Mouse (Mus musculus): ENCODE results near the gene Dand5.

Gene Dand5

DNA sequence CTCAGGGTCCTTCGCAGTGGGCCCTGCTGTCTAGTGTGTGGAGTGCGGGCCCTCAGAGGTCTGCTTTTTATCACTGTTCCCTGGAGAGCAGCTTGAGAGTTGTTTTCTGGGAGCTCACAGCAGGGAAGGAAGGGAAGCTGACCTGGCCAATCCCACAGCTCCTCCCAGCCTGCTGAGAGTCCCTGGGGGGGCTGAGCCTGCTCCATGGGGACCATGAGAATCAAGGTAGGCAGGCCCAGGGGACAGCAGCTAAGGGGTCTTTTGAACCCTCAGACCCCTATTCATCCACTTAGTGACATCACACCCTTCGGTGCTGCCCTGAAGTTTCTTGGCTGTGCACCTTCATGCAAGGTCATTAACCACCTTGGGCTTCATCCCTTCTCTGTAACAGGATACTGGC is at the start of gene Dand5:
Dand5 (minus strand) TSS at position 101 of the 400 bp plus-strand sequence.
- no peak for DNase-seq (ENCODE audit: low spot score in 2 of 2)

DNA sequence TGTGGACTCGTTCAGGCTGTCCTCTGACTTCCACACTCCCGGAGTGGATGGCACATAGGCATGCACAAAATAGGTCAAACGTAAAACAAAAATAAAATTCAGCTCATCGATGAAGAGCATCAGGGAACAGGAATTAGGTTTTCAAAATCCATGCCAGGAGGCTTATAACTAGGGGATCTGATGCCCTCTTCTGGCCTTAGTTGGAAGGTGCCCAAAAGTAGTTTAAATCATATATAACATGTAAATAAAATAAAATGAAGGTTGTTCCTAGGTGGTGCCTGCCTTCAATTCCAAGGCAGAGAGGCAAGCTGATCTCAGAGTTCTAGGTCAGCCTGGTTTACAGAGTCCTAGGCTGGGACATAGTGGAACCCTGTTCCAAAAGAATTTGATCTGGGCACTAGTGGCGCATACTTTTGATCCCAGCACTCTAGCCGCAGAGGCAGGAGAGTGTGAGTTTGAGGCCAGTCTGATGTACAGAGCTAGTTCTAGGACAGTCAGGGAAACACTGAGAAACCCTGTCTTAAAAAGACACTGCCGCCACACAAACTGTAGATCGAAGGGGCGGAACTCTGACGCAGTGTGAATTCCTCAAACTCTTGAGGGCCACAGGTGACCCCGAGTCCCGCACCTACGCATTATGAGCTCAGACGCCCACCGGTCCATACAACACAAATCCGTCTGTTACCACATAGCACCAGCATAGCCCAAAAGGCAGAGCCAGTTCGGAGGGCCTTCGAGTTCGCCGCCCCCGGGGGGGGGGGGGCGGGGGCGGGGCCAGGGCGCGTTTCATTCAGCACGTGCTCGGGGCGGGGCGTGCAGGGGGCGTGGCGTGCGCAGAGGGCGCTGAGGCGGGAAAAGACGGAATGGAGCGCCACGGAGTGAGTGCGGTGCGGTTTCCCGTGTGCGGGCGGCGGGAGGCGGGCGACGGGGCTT is 49.0 kb upstream of the Dand5 start, which contains the start of gene Syce2:
Syce2 (plus strand) TSS at position 736 of the 933 bp plus-strand sequence.
- peak; percentile 37 to 68 for DNase-seq (ENCODE audit: low spot score in 2 of 2)

GRCm38 (mm10) chr8:84856864-84857441 is 34.3 kb upstream of the Dand5 start, which contains the start of gene Farsa:
TSS of gene Farsa (plus strand) at chr8:84856989.
- DNase-seq (ENCODE audit: low spot score in 2 of 2), result peak; percentile 79 to 89

DNA sequence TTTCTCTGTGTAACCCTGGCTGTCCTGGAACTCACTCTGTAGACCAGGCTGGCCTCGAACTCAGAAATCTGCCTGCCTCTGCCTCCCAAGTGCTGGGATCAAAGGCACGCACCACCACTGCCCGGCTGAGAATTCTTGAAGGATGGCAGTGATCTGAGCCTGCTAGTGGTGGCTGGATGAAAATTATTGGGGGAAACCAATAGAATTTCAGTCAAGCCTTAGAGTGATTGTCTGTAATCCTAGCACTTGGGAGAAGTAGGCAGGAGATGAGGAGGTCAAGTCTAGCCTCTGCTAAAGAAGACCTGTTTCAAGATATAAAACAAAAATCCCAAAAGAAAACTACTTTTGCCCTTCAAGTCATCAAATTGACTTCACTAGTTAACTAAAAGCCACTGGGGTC is 33.8 kb upstream of the Dand5 start:
- DNase-seq (ENCODE audit: low spot score in 2 of 2), result no peak

- no peak for DNase-seq (ENCODE audit: low spot score in 2 of 2)
These were observed 25.2 kb upstream of the Dand5 start for GRCm38 (mm10) chr8:84847684-84848435.

GRCm38 (mm10) chr8:84846722-84847572 is 24.3 kb upstream of the Dand5 start, which contains the start of gene Calr:
TSS of gene Calr (minus strand) at chr8:84846934.
- peak; percentile 98 to 99 for DNase-seq (ENCODE audit: low spot score in 2 of 2)

GRCm38 (mm10) chr8:84846094-84846721 is 23.6 kb upstream of the Dand5 start:
- DNase-seq (ENCODE audit: low spot score in 2 of 2), result no peak

GRCm38 (mm10) chr8:84845355-84846093 is 22.9 kb upstream of the Dand5 start:
- DNase-seq (ENCODE audit: low spot score in 2 of 2), result peak in 1 of 2 experiments; percentile 64

- DNase-seq (ENCODE audit: low spot score in 2 of 2), result no peak
These were observed 21.9 kb upstream of the Dand5 start for GRCm38 (mm10) chr8:84844397-84845070.

GRCm38 (mm10) chr8:84841514-84841913 is 18.9 kb upstream of the Dand5 start:
- DNase-seq (ENCODE audit: low spot score in 2 of 2), result no peak

DNA sequence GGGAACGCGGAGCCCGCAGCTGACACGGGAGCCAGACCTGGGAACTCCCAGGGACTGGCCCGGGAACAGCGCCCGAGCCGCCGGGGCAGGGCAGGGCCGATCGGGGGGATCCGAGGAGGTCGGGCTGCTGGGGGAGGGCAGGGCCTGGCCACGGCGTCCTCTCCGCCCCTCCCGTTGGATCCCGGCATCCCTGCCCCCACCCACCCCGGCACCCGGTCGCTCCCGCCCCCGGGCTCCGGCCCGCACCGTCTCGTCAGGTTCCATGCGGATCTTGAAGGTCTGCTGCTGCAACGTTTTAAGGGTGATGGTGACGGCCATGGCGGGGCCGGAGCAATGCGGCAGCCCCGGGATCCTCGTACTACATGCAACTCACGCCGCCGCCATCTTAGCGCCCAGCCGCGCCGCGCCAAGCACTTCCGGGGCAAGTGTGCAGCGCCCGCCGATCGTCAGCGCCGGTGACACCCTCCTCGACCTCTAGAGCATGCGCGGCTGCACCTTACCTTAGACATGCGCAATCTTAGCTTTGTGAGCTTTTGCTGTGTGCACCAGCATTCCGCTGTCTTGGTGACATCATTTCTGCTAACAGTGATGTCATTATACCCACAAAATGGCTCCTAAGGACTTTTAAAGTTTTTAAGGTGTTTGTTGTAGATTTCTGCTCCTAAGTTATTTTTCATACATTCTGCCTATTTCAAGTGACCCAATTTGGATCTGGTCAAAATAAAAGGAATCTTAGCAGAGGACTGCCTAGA is 17.8 kb upstream of the Dand5 start, which contains the start of gene Rad23a:
Rad23a (minus strand) TSS at position 418 of the 752 bp plus-strand sequence.
- peak; percentile 82 to 90 for DNase-seq (ENCODE audit: low spot score in 2 of 2)

- DNase-seq (ENCODE audit: low spot score in 2 of 2), result no peak
These were observed 17.2 kb upstream of the Dand5 start for GRCm38 (mm10) chr8:84839875-84840247.

- DNase-seq (ENCODE audit: low spot score in 2 of 2), result no peak
These were observed 16.8 kb upstream of the Dand5 start for GRCm38 (mm10) chr8:84839411-84839810.

DNA sequence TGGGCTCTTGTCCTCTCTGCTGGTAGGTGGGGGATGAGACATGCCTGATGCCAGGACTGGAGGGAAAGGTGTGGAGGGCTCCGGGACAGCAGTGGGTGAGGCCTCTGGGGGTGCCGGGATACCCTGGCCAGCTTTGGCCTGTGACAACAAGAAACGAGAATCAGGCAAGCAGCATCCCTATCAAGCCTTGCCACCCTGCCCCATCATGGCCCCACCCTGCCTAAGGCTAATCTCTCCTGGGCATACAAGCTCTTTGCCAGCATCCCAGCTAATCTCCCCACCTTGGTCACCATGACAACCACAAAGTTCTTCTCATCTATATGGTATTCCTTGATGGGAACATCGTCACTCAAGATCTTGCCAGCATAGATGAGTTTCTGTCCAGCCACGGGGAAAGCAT is 15.9 kb upstream of the Dand5 start:
- no peak for DNase-seq (ENCODE audit: low spot score in 2 of 2)

DNA sequence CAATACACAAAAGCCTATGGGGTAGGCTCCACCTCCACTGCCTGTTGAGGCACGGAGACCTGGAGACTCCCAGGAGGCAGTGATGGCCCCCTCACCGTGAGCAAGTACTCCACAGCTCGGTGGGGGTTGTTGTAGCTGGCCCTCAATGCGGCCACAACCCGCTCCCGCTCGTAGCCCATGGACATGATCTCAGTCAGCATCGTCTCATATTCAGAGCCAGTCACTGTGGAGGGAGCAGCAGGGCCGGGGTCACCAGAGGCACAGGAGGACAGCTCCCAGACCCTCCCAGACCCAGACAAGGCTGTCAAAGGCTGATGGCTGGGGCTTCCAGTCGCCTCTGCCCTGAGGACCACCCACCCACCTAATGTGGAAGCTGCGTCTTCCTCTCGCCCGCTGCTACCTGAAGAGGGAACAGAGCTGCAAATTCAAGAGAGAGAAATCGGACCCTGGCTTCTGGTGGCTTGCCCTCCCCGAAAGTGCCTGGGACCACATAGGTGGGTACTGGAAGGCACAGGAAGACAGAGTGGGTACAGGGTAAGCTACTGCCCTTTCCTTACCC is 15.4 kb upstream of the Dand5 start:
- DNase-seq (ENCODE audit: low spot score in 2 of 2), result no peak

DNA sequence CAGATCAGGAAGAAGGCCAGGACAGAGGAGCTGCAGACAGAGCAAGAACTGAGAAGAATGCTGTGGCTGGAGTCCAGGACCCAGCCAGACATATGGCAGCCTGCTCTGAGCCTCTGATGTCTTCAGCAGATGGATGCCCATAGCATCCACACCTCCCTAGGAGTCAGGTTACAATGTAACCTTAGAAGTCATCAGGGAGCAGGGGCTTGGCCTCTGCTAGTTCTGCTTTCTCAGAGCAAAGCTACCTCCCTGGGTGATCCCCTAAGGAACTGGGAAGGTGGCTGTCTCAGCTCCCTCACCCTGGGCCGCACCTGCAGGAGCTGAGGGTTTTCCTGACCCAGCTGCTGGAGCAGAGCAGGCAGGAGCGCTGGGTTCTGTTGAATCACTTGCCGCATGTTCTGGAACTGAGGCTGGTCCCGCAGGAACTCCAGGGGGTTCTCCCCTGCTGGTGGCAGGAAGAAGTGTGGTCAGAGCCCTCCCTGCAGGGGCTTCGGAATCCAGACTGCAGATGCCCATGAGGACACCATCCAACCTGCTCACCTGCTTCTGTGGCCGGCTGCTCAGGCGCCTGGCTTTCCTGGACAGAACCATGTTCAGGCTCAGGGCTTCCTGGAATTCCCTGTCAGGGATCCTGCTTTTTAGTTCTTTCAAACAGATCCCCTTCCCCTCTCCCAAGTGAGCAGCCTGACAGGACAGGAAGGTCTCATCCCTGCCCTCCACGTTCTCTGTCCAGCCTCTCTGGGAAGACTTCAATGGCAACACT is 14.7 kb upstream of the Dand5 start:
- no peak for DNase-seq (ENCODE audit: low spot score in 2 of 2)
